Mouse (Mus musculus) granulocyte monocyte progenitor cell, adult 5-6 weeks (primary cell): Measurements from ENCODE around the gene Epha3. TPM values are rescaled to one million over a fixed set of nuclear protein-coding genes. Genes with fewer than 3 reads are reported as not detected.

Experiments
- ATAC-seq: replicated peaks from 2 replicates; pipeline ENCODE4 v1.8.0; 2016; ENCODE audit warnings: mild to moderate bottlenecking, moderate TSS enrichment, inconsistent platforms; ENCODE audit not compliant: poor library complexity, severe bottlenecking
- total RNA-seq, 2 experiments: library from RNA; stranded (forward) in 1 of 2; stranded (reverse) in 1 of 2; fragments of 200-712, 200-1000 nt in 1 of 2; fragments of >200 nt in 1 of 2; fragmentation: Nextera tagmentation in 1 of 2; gene quantifications; 2 replicates each; pipeline ENCODE4 v1.2.3; 2014 to 2017

Gene Epha3
- total RNA-seq, 2 experiments from 2014 or later: not detected

DNA sequence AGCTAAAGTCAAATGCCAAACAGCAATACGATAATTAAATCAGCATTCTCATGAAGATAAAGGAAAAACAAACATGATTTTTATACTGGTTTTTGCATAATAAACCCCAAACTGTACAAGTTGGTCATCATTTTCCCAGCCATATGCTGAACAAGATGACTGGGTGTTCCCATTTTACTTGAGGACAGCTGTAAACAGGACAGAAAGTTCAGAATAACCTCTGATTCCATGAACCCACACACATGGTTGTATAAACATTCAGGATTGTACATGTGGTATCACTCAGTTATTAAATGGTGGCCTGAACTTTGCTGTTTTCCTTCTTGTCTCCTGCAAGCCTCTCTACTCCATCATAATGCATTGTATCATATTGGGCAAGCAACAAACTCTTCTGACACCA is 346.3 kb downstream of the Epha3 start:
- ATAC-seq: no peak

GRCm38 (mm10) chr16:63510069-63510468 is 353.9 kb downstream of the Epha3 start:
- no peak for ATAC-seq

DNA sequence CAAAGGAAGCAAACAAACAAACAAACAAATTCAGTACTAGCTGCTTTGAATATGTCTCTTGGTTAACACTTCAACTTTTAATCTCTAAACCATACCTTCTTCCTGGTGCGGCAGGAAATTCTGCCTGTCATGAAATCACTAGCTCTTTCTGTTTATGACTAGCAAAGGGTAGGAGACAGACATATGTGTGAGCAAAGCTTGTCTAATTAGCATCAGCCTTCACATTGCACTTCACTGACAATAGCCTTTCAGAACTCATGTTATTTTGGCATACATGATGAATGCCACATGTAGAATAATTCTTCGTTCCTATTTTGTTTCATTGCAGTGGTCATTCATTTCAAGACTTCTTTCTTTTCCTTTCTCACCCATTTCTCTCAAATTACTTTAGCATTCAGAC is 357.5 kb downstream of the Epha3 start:
- ATAC-seq: no peak

DNA sequence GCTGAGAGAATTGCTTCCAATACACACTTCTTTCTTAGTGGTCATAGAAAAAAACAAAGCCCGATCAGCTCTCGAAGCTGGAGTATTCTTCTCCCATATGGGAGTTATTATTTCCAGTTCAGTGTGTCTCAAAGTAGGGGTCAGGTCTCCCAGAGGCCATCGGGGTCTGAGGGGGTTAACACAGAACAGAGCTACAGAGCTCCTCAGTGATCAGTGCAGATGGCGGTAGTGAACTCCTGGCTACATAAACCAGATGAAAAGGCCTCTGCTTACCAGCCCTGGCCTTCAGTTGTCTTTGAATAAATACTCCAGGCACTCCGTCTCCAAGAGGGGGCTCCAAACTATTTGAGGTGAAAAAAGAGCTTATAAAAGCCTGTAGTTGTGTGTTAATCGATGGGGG is 362.5 kb downstream of the Epha3 start:
- ATAC-seq: no peak

DNA sequence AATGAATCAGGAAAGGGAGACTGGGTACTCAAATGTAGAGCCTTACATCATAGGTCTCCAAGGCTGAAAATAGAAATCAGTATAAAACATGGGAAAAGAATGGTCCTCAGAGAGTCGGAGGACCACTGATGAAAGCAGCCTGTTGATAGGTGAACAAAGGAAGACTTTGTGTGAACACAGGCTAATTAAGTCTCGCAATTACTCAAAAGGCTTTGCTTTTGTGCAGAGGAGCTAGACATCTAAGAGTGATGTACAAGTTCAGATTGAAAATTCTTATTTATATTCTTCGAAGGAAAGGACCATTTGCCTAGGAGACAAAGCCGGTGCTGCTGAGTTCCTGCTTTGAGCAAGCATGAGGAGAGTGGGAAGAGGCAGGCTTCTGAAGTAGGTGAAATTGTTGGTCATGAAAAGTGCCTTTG is 363.0 kb downstream of the Epha3 start:
- no peak for ATAC-seq
